Mouse (Mus musculus) liver, embryonic 14.5 days (tissue): ENCODE results near the gene Fhit. TPM values are rescaled to one million over a fixed set of nuclear protein-coding genes. Genes with fewer than 3 reads are reported as not detected.

Experiments
- ATAC-seq: fragments of 200-750 bp; cut with Nextera tagmentation; 2 replicates; pipeline ENCODE4 v1.8.0; 2017; ENCODE audit warnings: moderate number of reproducible peaks, mild to moderate bottlenecking, moderate library complexity; ENCODE audit not compliant: insufficient read depth
- DNase-seq, 3 experiments: peaks; one replicate each; pipeline ENCODE4 v3.0.0-alpha.2; 2012 to 2013; ENCODE audit warnings: low read depth in 3 of 3, low spot score in 3 of 3
- H3K27ac ChIP-seq: fragments of 300-500 bp; sonication (generic); 2 replicates; pipeline ENCODE4 v1.5.1; 2014; ENCODE audit warnings: moderate library complexity, mild to moderate bottlenecking, control low read depth, inconsistent platforms
- H3K27me3 ChIP-seq: fragments of 300-500 bp; sonication (generic); 2 replicates; pipeline ENCODE4 v1.6.1; 2014; ENCODE audit warnings: mild to moderate bottlenecking, low read length, moderate library complexity; ENCODE audit not compliant: control insufficient read depth, insufficient read depth
- H3K36me3 ChIP-seq: fragments of 300-500 bp; sonication (generic); replicated peaks from 2 replicates; pipeline ENCODE4 v1.6.1; 2014; ENCODE audit warnings: low read depth; ENCODE audit not compliant: control insufficient read depth, insufficient read depth
- H3K4me1 ChIP-seq, 2 experiments: fragments of 200-500 bp in 1 of 2; fragments of 300-500 bp in 1 of 2; sonication (generic) in 1 of 2; replicated peaks; 2 replicates each; pipeline ENCODE4 v1.6.1; 2012 to 2014; ENCODE audit warnings: antibody characterized with exemption in 1 of 2, inconsistent platforms in 1 of 2, low read length in 1 of 2; ENCODE audit not compliant: control insufficient read depth in 2 of 2, insufficient read depth in 2 of 2
- H3K4me2 ChIP-seq: fragments of 300-500 bp; sonication (generic); 2 replicates; pipeline ENCODE4 v1.6.1; 2014; ENCODE audit warnings: low read depth, mild to moderate bottlenecking, control low read depth, moderate library complexity
- H3K4me3 ChIP-seq, 2 experiments: fragments of 200-500 bp in 1 of 2; fragments of 300-500 bp in 1 of 2; sonication (generic) in 1 of 2; 2 replicates each; pipeline ENCODE4 v1.5.1; 2012 to 2014; ENCODE audit warnings: low read depth in 2 of 2, low read length in 2 of 2, mild to moderate bottlenecking in 2 of 2, control low read depth in 1 of 2, inconsistent platforms in 1 of 2, moderate library complexity in 1 of 2; ENCODE audit not compliant: insufficient read depth in 1 of 2
- H3K9ac ChIP-seq: fragments of 300-500 bp; sonication (generic); replicated peaks from 2 replicates; pipeline ENCODE4 v1.6.1; 2014; ENCODE audit warnings: mild to moderate bottlenecking, control low read depth, moderate library complexity
- H3K9me3 ChIP-seq: fragments of 300-500 bp; sonication (generic); 2 replicates; pipeline ENCODE4 v1.6.1; 2016; ENCODE audit warnings: low read length, mixed read lengths; ENCODE audit not compliant: control insufficient read depth
- CTCF ChIP-seq: IDR thresholded peaks from 2 replicates; pipeline ENCODE4 v1.5.1; 2016; ENCODE audit warnings: antibody characterized with exemption, low read depth, control low read depth
- EP300 ChIP-seq: IDR thresholded peaks from 2 replicates; pipeline ENCODE4 v1.6.1; 2016; ENCODE audit warnings: antibody characterized with exemption, low read depth
- WGBS: fragments of 180-500 bp; shearing (Covaris S2); extraction: QIAGEN DNeasy Blood & Tissue Kit; methylation state at CpG from one replicate; pipeline ENCODE4 v1.1.7; 2014; ENCODE audit not compliant: insufficient replicate concordance; 5-methylcytosine and 5-hydroxymethylcytosine counted together
- polyA plus RNA-seq, 2 experiments: library from polyadenylated mRNA; depleted of rRNA in 1 of 2; stranded (reverse) in 1 of 2; unstranded in 1 of 2; fragments of >200 nt; fragmentation: Nextera tagmentation in 1 of 2; extraction: Ambion mirVana in 1 of 2; gene quantifications; 2 replicates each; pipeline versions ENCODE4 v1.2.1 to v1.2.3; 2012 to 2014

Fhit gene
- polyA plus RNA-seq, 2 experiments = 1.4 to 1.9 TPM

GRCm38 (mm10) chr14:10312190-10312589 is 849.6 kb downstream of the Fhit start:
- Histone ChIP-seq H3K36me3 (no peaks in the 10 kb centered on the region), H3K9ac (no peak overlapping the region), H3K4me2 (no peak overlapping the region), H3K4me3 (no peak overlapping the region), H3K27ac (no peak overlapping the region), H3K27me3 (no peaks in the 10 kb centered on the region), H3K9me3 (no peaks in the 10 kb centered on the region), H3K4me1 (no peaks in the 10 kb centered on the region)
- 28% methylated on average over 1 of the region's 1 CpGs for WGBS
- DNase-seq (no peak), ATAC-seq (no peak)
- no peak for TF ChIP-seq EP300
- TF ChIP-seq CTCF = no peak

DNA sequence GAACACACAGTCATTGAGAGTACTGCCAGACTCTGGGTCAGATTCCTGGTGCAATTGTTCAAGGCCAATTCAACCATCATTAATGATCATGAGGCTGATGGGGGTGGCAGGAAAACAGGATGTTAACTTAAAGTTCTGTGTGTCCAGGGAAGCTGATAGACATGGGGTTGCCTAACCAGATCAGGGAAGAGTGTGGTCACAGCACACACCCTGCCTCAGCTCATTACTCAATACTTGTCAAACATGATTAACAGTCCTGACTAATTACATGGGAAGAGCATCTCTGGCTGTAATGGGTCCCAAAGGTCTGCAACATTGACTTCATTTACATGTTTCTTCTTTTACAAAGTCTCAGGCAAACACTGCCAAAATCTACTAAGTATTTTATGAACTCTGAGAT is 856.5 kb downstream of the Fhit start:
- no peak overlapping the region for H3K9ac ChIP-seq

GRCm38 (mm10) chr14:10301497-10301896 is 860.3 kb downstream of the Fhit start:
- DNase-seq = no peak
- H3K9ac ChIP-seq = no peak overlapping the region
- H3K36me3 ChIP-seq = no peaks in the 10 kb centered on the region
- no peak overlapping the region for H3K27ac ChIP-seq
- no peak for ATAC-seq
- H3K4me3 ChIP-seq = no peak overlapping the region
- no peak overlapping the region for H3K4me2 ChIP-seq
- no peaks in the 10 kb centered on the region for H3K27me3 ChIP-seq
- TF ChIP-seq CTCF = no peak
- TF ChIP-seq EP300 = no peak
- no peaks in the 10 kb centered on the region for H3K9me3 ChIP-seq
- WGBS = 13% methylated on average over 1 of the region's 1 CpGs
- H3K4me1 ChIP-seq = no peaks in the 10 kb centered on the region

More for the DNA sequence above, 856.5 kb downstream of the Fhit start:
- ATAC-seq = no peak
- H3K4me1 ChIP-seq = no peaks in the 10 kb centered on the region
- no peak overlapping the region for H3K27ac ChIP-seq
- H3K27me3 ChIP-seq = no peaks in the 10 kb centered on the region
- no peak overlapping the region for H3K4me3 ChIP-seq
- TF ChIP-seq EP300 = no peak
- TF ChIP-seq CTCF = no peak
- H3K9me3 ChIP-seq = no peaks in the 10 kb centered on the region
- no peaks in the 10 kb centered on the region for H3K36me3 ChIP-seq
- H3K4me2 ChIP-seq = no peak overlapping the region
- no peak for DNase-seq

GRCm38 (mm10) chr14:10300914-10301313 is 860.9 kb downstream of the Fhit start:
- H3K4me2 ChIP-seq = no peak overlapping the region
- H3K27me3 ChIP-seq = no peaks in the 10 kb centered on the region
- no peak overlapping the region for H3K9ac ChIP-seq
- no peaks in the 10 kb centered on the region for H3K4me1 ChIP-seq
- no peaks in the 10 kb centered on the region for H3K9me3 ChIP-seq
- no peak overlapping the region for H3K4me3 ChIP-seq
- TF ChIP-seq EP300 = no peak
- H3K36me3 ChIP-seq = no peaks in the 10 kb centered on the region
- no peak overlapping the region for H3K27ac ChIP-seq
- DNase-seq (no peak), ATAC-seq (no peak)
- 50% methylated on average over 3 of the region's 3 CpGs for WGBS

DNA sequence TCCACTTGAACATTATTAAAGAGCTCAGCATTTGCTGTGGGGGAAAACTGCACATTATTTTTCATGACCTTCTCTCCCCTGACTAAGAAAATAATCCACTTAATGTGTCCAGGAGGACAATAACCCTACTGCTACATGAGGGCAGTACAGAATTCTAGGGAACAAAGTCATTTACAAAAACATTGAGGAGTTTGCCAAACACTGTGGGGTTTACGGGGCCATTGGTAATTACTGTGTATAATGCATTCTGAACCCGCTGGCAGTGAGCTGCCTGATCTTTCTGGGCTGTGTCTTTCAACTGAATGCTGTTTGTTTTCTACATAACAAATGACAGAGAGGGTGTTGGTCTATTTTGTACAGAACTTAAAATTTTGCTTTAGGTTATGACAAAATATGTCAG is 862.8 kb downstream of the Fhit start:
- Histone ChIP-seq H3K9ac (no peak overlapping the region), H3K4me1 (no peaks in the 10 kb centered on the region), H3K4me2 (no peak overlapping the region), H3K27me3 (no peaks in the 10 kb centered on the region), H3K4me3 (no peak overlapping the region), H3K36me3 (no peaks in the 10 kb centered on the region), H3K27ac (no peak overlapping the region), H3K9me3 (no peaks in the 10 kb centered on the region)
- WGBS = 60% methylated on average over 2 of the region's 2 CpGs
- ATAC-seq (no peak), DNase-seq (no peak)
- no peak for TF ChIP-seq CTCF
- no peak for TF ChIP-seq EP300

GRCm38 (mm10) chr14:10289043-10289442 is 872.8 kb downstream of the Fhit start:
- no peak for TF ChIP-seq CTCF
- no peak for TF ChIP-seq EP300
- Histone ChIP-seq H3K27me3 (no peaks in the 10 kb centered on the region), H3K27ac (no peak overlapping the region), H3K4me1 (no peaks in the 10 kb centered on the region), H3K9ac (no peak overlapping the region), H3K9me3 (no peaks in the 10 kb centered on the region), H3K36me3 (no peaks in the 10 kb centered on the region), H3K4me3 (no peak overlapping the region), H3K4me2 (no peak overlapping the region)
- 24% methylated on average over 5 of the region's 5 CpGs for WGBS
- ATAC-seq = no peak
- no peak for DNase-seq
